Mouse (Mus musculus) liver, adult 2 months (tissue): ENCODE data around the gene Schip1.

Source experiments
- CTCF ChIP-seq: fragments of 200-500 bp; IDR thresholded peaks from 2 replicates; pipeline ENCODE4 v1.5.1; 2011; ENCODE audit warnings: low read depth, low read length, control low read depth
- POLR2A ChIP-seq: fragments of 200-500 bp; IDR thresholded peaks from 2 replicates; pipeline ENCODE4 v1.6.1; 2011; ENCODE audit warnings: low read length, control low read depth; ENCODE audit not compliant: insufficient read depth; ENCODE audit errors: extremely low read depth

DNA sequence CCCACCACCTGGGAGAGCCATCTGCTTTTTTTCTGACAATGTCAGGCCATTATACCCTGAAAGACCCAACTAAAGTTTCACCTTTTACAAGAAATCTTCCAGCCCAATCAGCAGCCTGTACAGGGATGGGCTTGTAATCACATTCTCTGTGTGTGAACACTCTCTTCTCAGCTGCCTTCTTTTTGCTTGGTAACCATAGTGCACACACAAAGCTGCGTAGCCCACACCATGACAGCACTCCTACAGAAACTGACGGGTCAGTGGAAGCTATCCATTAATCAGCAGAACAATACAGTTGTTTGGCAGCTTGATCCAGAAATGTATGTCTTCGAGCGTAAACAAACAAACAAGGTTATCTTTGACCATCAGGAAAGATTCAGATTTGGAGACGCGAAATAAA is 205.6 kb downstream of the Schip1 start:
- TF ChIP-seq CTCF (no peak), POLR2A (no peak)
